Mouse (Mus musculus): ENCODE measurements around the gene Gm5788. TPM values are rescaled to one million over a fixed set of nuclear protein-coding genes. Genes with fewer than 3 reads are reported as not detected.
A peak's percentile ranks its signal among the peaks of the same experiment; 100 is the strongest.
"Not testable (repeated sequence)": the region's sequence is repeated elsewhere in the genome, so short reads cannot be mapped to it uniquely, and the experiment has no call there.

Gm5788 gene
- polyA plus RNA-seq (2014; fragmentation: Nextera tagmentation; extraction: Ambion mirVana), result not detected in 2 replicates

DNA sequence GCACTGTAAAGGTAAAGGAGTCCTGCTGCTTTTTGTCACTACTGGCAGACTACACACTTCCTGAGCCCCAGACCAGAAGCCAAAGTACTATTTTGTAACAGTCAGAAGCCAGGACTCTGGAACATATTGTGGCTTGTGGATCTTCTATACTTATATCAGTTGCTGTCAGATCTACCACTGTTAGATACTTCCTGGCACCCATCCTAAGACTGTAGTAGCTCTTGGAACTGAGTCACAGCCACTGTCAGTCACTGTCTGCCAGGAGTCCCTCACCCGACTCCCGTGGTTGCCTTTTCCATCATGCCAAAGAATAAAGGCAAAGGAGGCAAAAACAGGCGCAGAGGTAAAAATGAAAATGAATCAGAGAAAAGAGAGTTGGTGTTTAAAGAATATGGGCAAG lies at the start of gene Gm5788:
Gene Gm5788, plus strand, starts transcription at position 301 of the 400 bp plus-strand sequence.
- H3K9ac ChIP-seq (ENCODE audit: low read length); ATAC-seq; DNase-seq (ENCODE audit: low spot score); H3K9me3 ChIP-seq (replicated peaks; ENCODE audit: control insufficient read depth, low read length); H3K27ac ChIP-seq (ENCODE audit: low read depth, low read length); H3K27me3 ChIP-seq (replicated peaks; ENCODE audit: control insufficient read depth, insufficient read depth, low read length); H3K36me3 ChIP-seq (ENCODE audit: control insufficient read depth, insufficient read depth, low read length); H3K4me3 ChIP-seq (ENCODE audit: low read depth, low read length); H3K4me1 ChIP-seq (ENCODE audit: control insufficient read depth, insufficient read depth, low read length); H3K4me2 ChIP-seq (ENCODE audit: low read length): not testable (repeated sequence)
- WGBS, result 97% methylated on average over 3 of the region's 3 CpGs

- Histone ChIP-seq H3K9me3 (replicated peaks; ENCODE audit: control insufficient read depth, low read length) (no peaks in the 10 kb centered on the region), H3K27ac (ENCODE audit: low read depth, low read length) (no peak overlapping the region), H3K4me1 (ENCODE audit: control insufficient read depth, insufficient read depth, low read length) (peaks cover 5% of the 10 kb centered on the region), H3K27me3 (replicated peaks; ENCODE audit: control insufficient read depth, insufficient read depth, low read length) (no peaks in the 10 kb centered on the region), H3K4me3 (ENCODE audit: low read depth, low read length) (no peak overlapping the region), H3K9ac (ENCODE audit: low read length) (no peak overlapping the region), H3K4me2 (ENCODE audit: low read length) (no peak overlapping the region), H3K36me3 (ENCODE audit: control insufficient read depth, insufficient read depth, low read length) (peaks cover 77% of the 10 kb centered on the region)
- WGBS, result 92% methylated on average over 9 of the region's 9 CpGs
- DNase-seq (ENCODE audit: low spot score), result no peak
- ATAC-seq, result no peak
Measured at GRCm38 (mm10) chr12:87449456-87449855, 45.1 kb upstream of the Gm5788 start.

- H3K4me3 ChIP-seq (ENCODE audit: low read depth, low read length), result no peak overlapping the region
- H3K27ac ChIP-seq (ENCODE audit: low read depth, low read length), result no peak overlapping the region
- WGBS, result 89% methylated on average over 6 of the region's 6 CpGs
- DNase-seq (ENCODE audit: low spot score) (no peak), ATAC-seq (no peak)
- no peaks in the 10 kb centered on the region for H3K4me1 ChIP-seq (ENCODE audit: control insufficient read depth, insufficient read depth, low read length)
- no peaks in the 10 kb centered on the region for H3K27me3 ChIP-seq (replicated peaks; ENCODE audit: control insufficient read depth, insufficient read depth, low read length)
- no peaks in the 10 kb centered on the region for H3K9me3 ChIP-seq (replicated peaks; ENCODE audit: control insufficient read depth, low read length)
- H3K9ac ChIP-seq (ENCODE audit: low read length), result no peak overlapping the region
- no peak overlapping the region for H3K4me2 ChIP-seq (ENCODE audit: low read length)
- peaks cover 78% of the 10 kb centered on the region for H3K36me3 ChIP-seq (ENCODE audit: control insufficient read depth, insufficient read depth, low read length)
Measured at GRCm38 (mm10) chr12:87464678-87465297, 29.7 kb upstream of the Gm5788 start.

GRCm38 (mm10) chr12:87470263-87471136 lies 24.0 kb upstream of the Gm5788 start:
- ATAC-seq (no peak), DNase-seq (ENCODE audit: low spot score) (no peak)
- H3K27me3 ChIP-seq (replicated peaks; ENCODE audit: control insufficient read depth, insufficient read depth, low read length), result no peaks in the 10 kb centered on the region
- H3K4me1 ChIP-seq (ENCODE audit: control insufficient read depth, insufficient read depth, low read length), result peaks cover 9% of the 10 kb centered on the region; the same call in 1 of the 2 replicates
- peaks cover 23% of the 10 kb centered on the region for H3K36me3 ChIP-seq (ENCODE audit: control insufficient read depth, insufficient read depth, low read length)
- H3K27ac ChIP-seq (ENCODE audit: low read depth, low read length), result no peak overlapping the region
- peak overlapping the region; percentile 72 for H3K4me2 ChIP-seq (ENCODE audit: low read length)
- peak overlapping the region; percentile 74; the same call in 1 of the 2 replicates for H3K4me3 ChIP-seq (ENCODE audit: low read depth, low read length)
- H3K9me3 ChIP-seq (replicated peaks; ENCODE audit: control insufficient read depth, low read length), result no peaks in the 10 kb centered on the region
- H3K9ac ChIP-seq (ENCODE audit: low read length), result peak overlapping the region; percentile 10; the same call in 1 of the 2 replicates
- 71% methylated on average over 7 of the region's 7 CpGs for WGBS

- WGBS, result under 1% methylated on average over 19 of the region's 19 CpGs
- Histone ChIP-seq H3K27ac (ENCODE audit: low read depth, low read length) (peak overlapping the region; percentile 75), H3K36me3 (ENCODE audit: control insufficient read depth, insufficient read depth, low read length) (peaks cover 21% of the 10 kb centered on the region), H3K9me3 (replicated peaks; ENCODE audit: control insufficient read depth, low read length) (no peaks in the 10 kb centered on the region), H3K4me2 (ENCODE audit: low read length) (peak overlapping the region; percentile 72), H3K4me1 (ENCODE audit: control insufficient read depth, insufficient read depth, low read length) (peaks cover 9% of the 10 kb centered on the region; the same call in 1 of the 2 replicates), H3K9ac (ENCODE audit: low read length) (peak overlapping the region; percentile 88), H3K4me3 (ENCODE audit: low read depth, low read length) (peak overlapping the region; percentile 74), H3K27me3 (replicated peaks; ENCODE audit: control insufficient read depth, insufficient read depth, low read length) (no peaks in the 10 kb centered on the region)
- peak; percentile 31 for DNase-seq (ENCODE audit: low spot score)
- ATAC-seq, result 0 out of 2 replicates have a peak, but pooled peaks have one; percentile 3
Measured at GRCm38 (mm10) chr12:87471421-87471963, 23.0 kb upstream of the Gm5788 start.

GRCm38 (mm10) chr12:87471964-87472786 lies 22.3 kb upstream of the Gm5788 start, which contains the start of gene Snw1:
Gene Snw1 (minus strand): TSS chr12:87472274.
- no peaks in the 10 kb centered on the region for H3K9me3 ChIP-seq (replicated peaks; ENCODE audit: control insufficient read depth, low read length)
- ATAC-seq, result peak; percentile 98
- 4% methylated on average over 45 of the region's 45 CpGs for WGBS
- peak within 1 kb of the TSS; percentile 74 for H3K4me3 ChIP-seq (ENCODE audit: low read depth, low read length)
- H3K4me2 ChIP-seq (ENCODE audit: low read length), result peak within 1 kb of the TSS; percentile 72
- H3K9ac ChIP-seq (ENCODE audit: low read length), result peak within 1 kb of the TSS; percentile 88
- H3K27ac ChIP-seq (ENCODE audit: low read depth, low read length), result peak within 1 kb of the TSS; percentile 75
- peaks cover 9% of the 10 kb centered on the region; the same call in 1 of the 2 replicates for H3K4me1 ChIP-seq (ENCODE audit: control insufficient read depth, insufficient read depth, low read length)
- H3K27me3 ChIP-seq (replicated peaks; ENCODE audit: control insufficient read depth, insufficient read depth, low read length), result no peaks in the 10 kb centered on the region
- peak; percentile 98 for DNase-seq (ENCODE audit: low spot score)
- peaks cover 14% of the 10 kb centered on the region for H3K36me3 ChIP-seq (ENCODE audit: control insufficient read depth, insufficient read depth, low read length)

GRCm38 (mm10) chr12:87474756-87475155 lies 19.8 kb upstream of the Gm5788 start:
- WGBS, result 84% methylated on average over 3 of the region's 3 CpGs
- DNase-seq (ENCODE audit: low spot score), result no peak

DNA sequence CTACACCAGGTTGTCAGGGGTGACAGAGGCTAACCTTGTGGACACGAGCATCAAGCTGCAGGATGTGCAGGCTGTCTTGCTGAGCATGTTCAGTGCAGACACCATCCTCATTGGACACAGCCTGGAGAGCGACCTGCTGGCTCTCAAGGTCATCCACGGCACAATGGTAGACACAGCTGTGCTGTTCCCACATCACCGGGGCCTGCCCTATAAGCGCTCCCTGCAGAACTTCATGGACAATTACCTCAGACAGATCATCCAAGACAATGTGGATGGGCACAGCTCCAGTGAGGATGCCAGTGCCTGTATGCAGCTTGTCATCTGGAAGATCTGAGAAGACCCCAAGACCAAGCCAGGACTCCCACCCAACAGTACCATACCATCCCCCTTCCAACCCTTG lies 12.0 kb upstream of the Gm5788 start:
- H3K36me3 ChIP-seq (ENCODE audit: control insufficient read depth, insufficient read depth, low read length); H3K4me3 ChIP-seq (ENCODE audit: low read depth, low read length); H3K9ac ChIP-seq (ENCODE audit: low read length); H3K9me3 ChIP-seq (replicated peaks; ENCODE audit: control insufficient read depth, low read length); H3K4me2 ChIP-seq (ENCODE audit: low read length); H3K27me3 ChIP-seq (replicated peaks; ENCODE audit: control insufficient read depth, insufficient read depth, low read length); H3K27ac ChIP-seq (ENCODE audit: low read depth, low read length); DNase-seq (ENCODE audit: low spot score); ATAC-seq; H3K4me1 ChIP-seq (ENCODE audit: control insufficient read depth, insufficient read depth, low read length): not testable (repeated sequence)
- 89% methylated on average over 5 of the region's 5 CpGs for WGBS

More at GRCm38 (mm10) chr12:87474756-87475155, 19.8 kb upstream of the Gm5788 start:
- no peaks in the 10 kb centered on the region for H3K9me3 ChIP-seq (replicated peaks; ENCODE audit: control insufficient read depth, low read length)
- H3K4me1 ChIP-seq (ENCODE audit: control insufficient read depth, insufficient read depth, low read length), result peaks cover 9% of the 10 kb centered on the region; the same call in 1 of the 2 replicates
- H3K9ac ChIP-seq (ENCODE audit: low read length), result no peak overlapping the region
- no peaks in the 10 kb centered on the region for H3K27me3 ChIP-seq (replicated peaks; ENCODE audit: control insufficient read depth, insufficient read depth, low read length)
- no peaks in the 10 kb centered on the region; the same call in 1 of the 2 replicates for H3K36me3 ChIP-seq (ENCODE audit: control insufficient read depth, insufficient read depth, low read length)
- H3K4me2 ChIP-seq (ENCODE audit: low read length), result no peak overlapping the region
- no peak overlapping the region for H3K27ac ChIP-seq (ENCODE audit: low read depth, low read length)
- ATAC-seq, result no peak
- H3K4me3 ChIP-seq (ENCODE audit: low read depth, low read length), result no peak overlapping the region

All from forebrain, embryonic 14.5 days (tissue).